Mouse (Mus musculus): ENCODE measurements around the gene Mrgpra2b.
"Not testable (repeated sequence)": the region's sequence is repeated elsewhere in the genome, so short reads cannot be mapped to it uniquely, and the experiment has no call there.

The Mrgpra2b gene

GRCm38 (mm10) chr7:47528762-47529161 is at the start of gene Mrgpra2b:
Gene Mrgpra2b (minus strand): TSS chr7:47528862.
- DNase-seq, result no peak

GRCm38 (mm10) chr7:47516379-47516778 is 12.3 kb downstream of the Mrgpra2b start:
- DNase-seq, result no peak

GRCm38 (mm10) chr7:47515050-47515449 is 13.6 kb downstream of the Mrgpra2b start:
- DNase-seq, result no peak

GRCm38 (mm10) chr7:47502953-47503352 is 25.7 kb downstream of the Mrgpra2b start:
- no peak for DNase-seq

GRCm38 (mm10) chr7:47491266-47491665 is 37.4 kb downstream of the Mrgpra2b start:
- DNase-seq, result not testable (repeated sequence)

GRCm38 (mm10) chr7:47489438-47489837 is 39.2 kb downstream of the Mrgpra2b start:
- DNase-seq, result not testable (repeated sequence)

GRCm38 (mm10) chr7:47483181-47483580 is 45.5 kb downstream of the Mrgpra2b start:
- not testable (repeated sequence) for DNase-seq

GRCm38 (mm10) chr7:47473904-47474303 is 54.8 kb downstream of the Mrgpra2b start:
- DNase-seq, result not testable (repeated sequence)

GRCm38 (mm10) chr7:47465278-47465981 is 63.2 kb downstream of the Mrgpra2b start:
- not testable (repeated sequence) for DNase-seq

- not testable (repeated sequence) for DNase-seq
Observed at GRCm38 (mm10) chr7:47452015-47452414, 76.6 kb downstream of the Mrgpra2b start, which contains the start of gene Mrgpra2a. Gene Mrgpra2a (minus strand): TSS chr7:47452139.

- not testable (repeated sequence) for DNase-seq
Observed at GRCm38 (mm10) chr7:47445729-47446128, 82.9 kb downstream of the Mrgpra2b start.

- DNase-seq, result not testable (repeated sequence)
Observed at GRCm38 (mm10) chr7:47436463-47436862, 92.2 kb downstream of the Mrgpra2b start.

GRCm38 (mm10) chr7:47427815-47428508 is 100.7 kb downstream of the Mrgpra2b start:
- not testable (repeated sequence) for DNase-seq
